Mouse (Mus musculus): ENCODE results near the gene Stau1. TPM values are rescaled to one million over a fixed set of nuclear protein-coding genes. Genes with fewer than 3 reads are reported as not detected.

Gene Stau1
- polyA plus RNA-seq, 1 experiment = 52.1 TPM

DNA sequence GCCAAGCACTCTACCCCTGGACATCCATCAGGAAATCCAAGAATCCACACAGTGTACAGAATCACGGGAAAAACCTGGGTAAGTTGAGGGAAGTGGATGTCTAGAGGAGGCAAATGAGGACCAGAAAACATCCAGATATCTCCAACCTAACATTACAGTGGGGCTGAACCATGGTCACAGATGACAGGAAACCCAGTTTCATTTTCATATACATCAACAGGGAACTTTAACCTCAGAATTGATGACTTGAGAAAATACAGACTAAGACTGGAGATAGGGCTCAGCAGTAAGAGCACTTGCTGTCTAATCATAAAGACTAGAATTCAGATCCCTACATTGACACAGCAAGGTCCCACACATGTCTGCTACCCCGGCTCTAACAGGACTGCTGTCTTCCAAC is 31.3 kb downstream of the Stau1 start:
- no peaks in the 10 kb centered on the region; the same call in none of the 2 replicates for H3K4me1 ChIP-seq (ENCODE audit: control insufficient read depth, insufficient read depth, low read length)
- H3K27ac ChIP-seq (ENCODE audit: insufficient read depth, low read length) = no peak overlapping the region
- no peak overlapping the region for H3K4me3 ChIP-seq (ENCODE audit: insufficient read depth, low read length)
- TF ChIP-seq CTCF (IDR thresholded peaks at IDR 0.05; ENCODE audit: extremely low read depth, insufficient read depth, low read length) = no peak
- no peak for TF ChIP-seq POLR2A (IDR thresholded peaks at IDR 0.05; ENCODE audit: extremely low read depth, insufficient read depth, low read length)

DNA sequence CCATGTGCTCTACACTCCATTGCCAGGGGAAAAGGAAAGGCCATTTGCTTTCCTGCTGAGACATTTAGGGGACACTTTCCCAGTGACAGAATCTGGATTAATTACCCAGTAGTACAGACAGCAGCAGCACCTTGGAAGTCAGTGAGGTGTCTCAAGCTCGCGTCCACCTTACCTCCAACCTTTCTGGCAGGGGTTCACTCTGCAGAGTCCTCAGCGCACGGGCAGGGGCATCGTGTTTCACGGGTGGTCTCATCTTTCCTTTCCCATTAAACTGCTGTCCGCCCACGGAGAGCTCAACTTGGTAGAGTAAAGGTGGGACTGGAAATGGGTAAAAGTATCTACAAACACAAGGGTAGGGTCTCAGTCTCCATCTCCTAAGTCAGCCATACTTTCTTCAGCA is 32.8 kb downstream of the Stau1 start:
- TF ChIP-seq CTCF (IDR thresholded peaks at IDR 0.05; ENCODE audit: extremely low read depth, insufficient read depth, low read length) = no peak
- TF ChIP-seq POLR2A (IDR thresholded peaks at IDR 0.05; ENCODE audit: extremely low read depth, insufficient read depth, low read length) = no peak
- Histone ChIP-seq H3K4me1 (ENCODE audit: control insufficient read depth, insufficient read depth, low read length) (no peaks in the 10 kb centered on the region; the same call in 1 of the 2 replicates), H3K27ac (ENCODE audit: insufficient read depth, low read length) (no peak overlapping the region), H3K4me3 (ENCODE audit: insufficient read depth, low read length) (no peak overlapping the region)

DNA sequence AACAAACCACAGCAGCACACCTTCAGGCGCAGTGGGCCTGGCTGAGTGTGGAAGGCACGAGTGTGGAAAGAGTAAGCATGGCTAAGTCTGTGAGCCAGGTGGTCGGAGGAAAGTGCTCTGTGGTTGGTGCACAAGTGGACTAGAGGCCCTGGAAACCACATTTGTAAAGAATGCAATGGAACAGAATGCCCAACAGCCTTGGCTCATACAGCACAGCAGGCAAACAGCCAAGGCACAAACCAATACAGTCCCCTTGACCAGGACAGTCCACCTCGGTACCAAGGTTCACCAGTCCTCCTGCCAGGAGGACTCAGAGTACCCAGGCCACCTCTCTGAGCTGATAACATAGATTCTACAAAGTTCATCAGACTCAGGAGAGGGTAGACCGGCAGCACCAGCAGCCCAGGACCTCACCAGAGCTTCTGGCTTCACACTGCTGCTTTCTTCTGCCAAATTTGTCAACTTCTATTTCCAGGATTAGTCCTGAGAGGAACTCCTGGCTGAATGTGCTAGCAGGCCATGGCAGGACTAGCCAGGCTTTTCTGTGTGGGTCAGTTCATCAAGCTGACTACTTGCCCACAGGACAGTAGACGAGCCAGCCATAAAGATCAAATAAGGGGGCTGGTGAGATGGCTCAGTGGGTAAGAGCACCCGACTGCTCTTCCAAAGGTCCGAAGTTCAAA is 35.3 kb downstream of the Stau1 start:
- H3K27ac ChIP-seq (ENCODE audit: insufficient read depth, low read length) = no peak overlapping the region
- no peak overlapping the region for H3K4me3 ChIP-seq (ENCODE audit: insufficient read depth, low read length)
- TF ChIP-seq CTCF (IDR thresholded peaks at IDR 0.05; ENCODE audit: extremely low read depth, insufficient read depth, low read length) (no peak), POLR2A (IDR thresholded peaks at IDR 0.05; ENCODE audit: extremely low read depth, insufficient read depth, low read length) (no peak)
- H3K4me1 ChIP-seq (ENCODE audit: control insufficient read depth, insufficient read depth, low read length) = peaks cover 5% of the 10 kb centered on the region

DNA sequence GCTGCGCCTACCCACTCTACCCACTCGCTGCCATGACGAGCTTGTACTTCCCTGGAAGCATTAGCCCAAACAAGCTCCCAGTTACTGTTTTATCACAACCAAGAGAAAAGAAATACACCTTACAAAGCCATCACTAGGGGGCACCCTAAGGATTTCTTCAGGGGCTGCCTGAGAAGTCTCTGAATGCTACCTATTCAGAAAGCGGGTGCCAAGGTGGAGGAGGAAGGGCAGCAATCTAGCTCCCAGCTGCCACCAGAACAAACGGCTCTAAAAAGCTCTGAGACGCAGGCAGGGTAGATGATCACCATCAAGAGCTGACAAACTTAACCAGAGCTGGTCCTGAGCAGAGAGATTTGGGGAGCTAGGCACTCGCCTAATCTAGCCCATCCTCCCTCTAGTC is 39.3 kb downstream of the Stau1 start:
- TF ChIP-seq CTCF (IDR thresholded peaks at IDR 0.05; ENCODE audit: extremely low read depth, insufficient read depth, low read length) = peak; percentile 55; the same call in 1 of the 2 replicates
- no peak for TF ChIP-seq POLR2A (IDR thresholded peaks at IDR 0.05; ENCODE audit: extremely low read depth, insufficient read depth, low read length)
- Histone ChIP-seq H3K4me3 (ENCODE audit: insufficient read depth, low read length) (no peak overlapping the region), H3K27ac (ENCODE audit: insufficient read depth, low read length) (no peak overlapping the region), H3K4me1 (ENCODE audit: control insufficient read depth, insufficient read depth, low read length) (peaks cover 5% of the 10 kb centered on the region; the same call in 1 of the 2 replicates)

DNA sequence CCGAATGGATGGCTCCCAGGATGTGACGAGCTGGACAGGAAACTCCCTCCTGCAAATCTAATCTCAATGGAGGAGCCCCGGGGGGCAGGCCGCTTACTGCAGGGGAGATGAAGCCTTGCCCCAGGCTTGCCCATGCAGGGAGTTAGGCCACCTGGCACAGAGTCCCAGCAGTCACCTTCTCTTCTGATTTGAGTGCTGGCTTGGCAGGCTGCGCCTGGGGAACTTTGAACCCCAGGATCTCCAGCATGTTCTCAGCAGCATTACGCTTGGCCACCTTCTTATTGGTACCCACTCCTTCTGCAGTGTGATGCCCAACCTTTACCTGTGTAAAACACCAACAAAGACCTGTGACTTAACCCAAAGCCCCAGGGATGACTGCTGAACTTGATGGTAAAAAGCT is 43.9 kb downstream of the Stau1 start:
- TF ChIP-seq POLR2A (IDR thresholded peaks at IDR 0.05; ENCODE audit: extremely low read depth, insufficient read depth, low read length) = no peak
- TF ChIP-seq CTCF (IDR thresholded peaks at IDR 0.05; ENCODE audit: extremely low read depth, insufficient read depth, low read length) = no peak
- Histone ChIP-seq H3K27ac (ENCODE audit: insufficient read depth, low read length) (no peak overlapping the region), H3K4me1 (ENCODE audit: control insufficient read depth, insufficient read depth, low read length) (peaks cover 3% of the 10 kb centered on the region; the same call in 1 of the 2 replicates), H3K4me3 (ENCODE audit: insufficient read depth, low read length) (no peak overlapping the region)

DNA sequence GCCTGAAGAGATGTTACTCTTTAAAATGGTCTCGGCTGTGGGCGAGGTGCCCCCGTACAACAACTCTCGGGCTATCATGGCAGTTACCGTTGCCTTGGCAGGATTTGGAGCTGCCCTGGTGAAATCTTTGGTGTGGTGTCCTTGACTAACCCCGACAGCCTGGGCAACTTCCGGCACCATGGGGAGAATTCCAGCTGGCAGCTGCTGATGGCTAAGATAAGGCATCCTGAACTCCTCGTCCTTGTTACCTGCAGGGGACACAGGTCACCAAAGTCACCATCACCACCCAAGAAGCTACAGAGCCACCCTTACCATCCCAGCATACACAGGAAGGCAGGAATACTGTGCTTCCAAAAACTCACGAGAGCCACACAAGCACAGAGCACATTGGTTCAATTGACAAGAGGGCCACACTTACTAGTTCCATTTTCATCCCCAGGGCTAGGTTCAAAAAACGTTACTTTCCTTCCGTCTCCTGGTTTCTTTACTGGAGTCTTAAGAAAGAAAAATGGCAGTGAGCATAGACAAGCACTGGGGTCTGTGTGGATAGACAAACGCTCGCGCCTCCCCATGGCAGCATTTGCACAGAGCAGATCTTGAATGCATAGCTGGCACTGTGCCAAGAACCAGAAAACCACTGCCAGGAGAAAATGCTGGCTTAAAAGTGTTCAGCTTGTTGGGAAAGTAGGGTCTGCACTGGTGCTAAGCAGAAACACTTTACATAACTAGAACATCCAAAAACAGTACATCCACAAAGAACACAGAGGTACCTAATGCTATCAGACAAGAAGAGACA is 45.0 kb downstream of the Stau1 start:
- no peak overlapping the region for H3K4me3 ChIP-seq (ENCODE audit: insufficient read depth, low read length)
- TF ChIP-seq CTCF (IDR thresholded peaks at IDR 0.05; ENCODE audit: extremely low read depth, insufficient read depth, low read length) = no peak
- TF ChIP-seq POLR2A (IDR thresholded peaks at IDR 0.05; ENCODE audit: extremely low read depth, insufficient read depth, low read length) = no peak
- no peaks in the 10 kb centered on the region for H3K4me1 ChIP-seq (ENCODE audit: control insufficient read depth, insufficient read depth, low read length)
- no peak overlapping the region for H3K27ac ChIP-seq (ENCODE audit: insufficient read depth, low read length)

DNA sequence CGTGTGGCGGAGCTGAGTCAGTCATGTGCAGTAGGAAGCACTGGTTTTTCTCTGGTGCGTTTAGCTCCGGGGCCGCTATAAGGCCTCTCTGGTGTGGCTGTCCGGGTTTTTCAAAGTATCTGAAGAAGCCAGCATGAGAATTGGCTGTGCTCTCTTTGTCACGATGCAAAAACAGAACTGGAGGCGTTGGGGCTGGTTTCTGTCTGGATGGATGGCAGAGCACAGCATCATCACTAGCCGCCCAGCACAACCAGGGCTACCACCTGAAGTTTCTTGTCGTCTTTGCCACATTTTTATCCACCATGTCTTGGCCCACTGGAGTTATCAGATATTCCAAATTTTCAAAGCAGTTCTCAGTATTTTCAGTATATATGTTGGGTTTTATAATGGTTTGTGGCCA is 47.2 kb downstream of the Stau1 start:
- no peak for TF ChIP-seq CTCF (IDR thresholded peaks at IDR 0.05; ENCODE audit: extremely low read depth, insufficient read depth, low read length)
- no peak for TF ChIP-seq POLR2A (IDR thresholded peaks at IDR 0.05; ENCODE audit: extremely low read depth, insufficient read depth, low read length)

DNA sequence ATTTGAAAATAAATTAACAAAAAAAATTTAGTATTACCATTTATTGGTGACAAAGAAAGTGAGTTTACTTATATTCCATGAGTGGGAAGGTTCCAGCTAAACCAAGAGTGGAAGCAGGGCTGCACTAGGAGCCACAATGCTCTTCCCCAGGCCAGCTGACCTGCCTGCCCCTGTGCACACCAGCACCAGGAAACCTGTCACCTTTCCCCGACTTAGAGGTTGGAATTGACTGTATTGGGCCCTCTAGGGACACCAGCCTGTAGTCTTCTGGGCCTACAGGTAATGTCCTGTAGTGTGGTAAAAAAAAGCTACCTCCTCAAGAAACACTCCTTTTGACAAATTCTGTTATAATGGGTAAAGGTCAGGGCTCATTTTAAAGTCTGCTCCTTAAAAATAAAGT is 47.9 kb downstream of the Stau1 start:
- Histone ChIP-seq H3K27ac (ENCODE audit: insufficient read depth, low read length) (no peak overlapping the region), H3K4me1 (ENCODE audit: control insufficient read depth, insufficient read depth, low read length) (no peaks in the 10 kb centered on the region), H3K4me3 (ENCODE audit: insufficient read depth, low read length) (no peak overlapping the region)
- TF ChIP-seq POLR2A (IDR thresholded peaks at IDR 0.05; ENCODE audit: extremely low read depth, insufficient read depth, low read length) = no peak

More for the DNA sequence above, 47.2 kb downstream of the Stau1 start:
- H3K27ac ChIP-seq (ENCODE audit: insufficient read depth, low read length) = no peak overlapping the region
- H3K4me1 ChIP-seq (ENCODE audit: control insufficient read depth, insufficient read depth, low read length) = no peaks in the 10 kb centered on the region
- no peak overlapping the region for H3K4me3 ChIP-seq (ENCODE audit: insufficient read depth, low read length)

DNA sequence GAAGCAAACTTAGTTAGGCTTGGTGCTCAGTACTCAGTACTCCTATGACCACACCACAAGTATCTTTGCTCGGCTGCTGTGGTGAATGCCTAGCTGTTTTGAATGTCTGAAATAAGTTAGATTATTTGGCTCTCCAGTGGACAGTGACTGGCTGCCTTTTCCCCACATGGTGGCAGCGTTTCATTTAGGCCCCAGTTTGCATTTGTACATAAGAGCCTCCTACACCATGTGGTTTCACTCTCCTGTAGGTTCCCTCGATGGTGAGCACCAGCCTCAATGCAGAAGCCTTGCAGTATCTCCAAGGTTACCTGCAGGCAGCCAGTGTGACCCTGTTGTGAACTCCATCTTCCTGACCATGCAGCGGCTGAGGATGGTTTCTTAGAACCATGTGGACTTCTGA is 50.6 kb downstream of the Stau1 start:
- Histone ChIP-seq H3K4me1 (ENCODE audit: control insufficient read depth, insufficient read depth, low read length) (no peaks in the 10 kb centered on the region), H3K4me3 (ENCODE audit: insufficient read depth, low read length) (no peak overlapping the region), H3K27ac (ENCODE audit: insufficient read depth, low read length) (no peak overlapping the region)
- TF ChIP-seq CTCF (IDR thresholded peaks at IDR 0.05; ENCODE audit: extremely low read depth, insufficient read depth, low read length) = no peak
- no peak for TF ChIP-seq POLR2A (IDR thresholded peaks at IDR 0.05; ENCODE audit: extremely low read depth, insufficient read depth, low read length)

DNA sequence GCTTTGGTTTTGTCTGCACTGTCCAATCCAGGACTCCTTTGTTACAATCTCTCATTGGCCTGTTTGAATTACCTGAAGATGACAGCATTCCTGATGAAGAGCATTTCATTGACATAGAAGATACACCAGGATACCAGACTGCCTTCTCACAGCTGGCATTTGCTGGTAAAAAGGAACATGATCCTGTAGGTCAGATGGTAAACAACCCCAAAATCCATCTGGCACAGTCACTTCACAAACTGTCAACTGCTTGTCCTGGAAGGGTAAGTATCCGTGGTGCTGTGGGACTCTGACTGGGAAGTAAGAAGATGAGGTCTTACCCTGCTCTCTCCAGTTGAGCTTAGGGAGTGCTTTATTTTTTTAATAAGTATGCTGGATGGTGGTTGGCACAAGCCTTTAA is 51.8 kb downstream of the Stau1 start:
- Histone ChIP-seq H3K4me1 (ENCODE audit: control insufficient read depth, insufficient read depth, low read length) (no peaks in the 10 kb centered on the region), H3K4me3 (ENCODE audit: insufficient read depth, low read length) (no peak overlapping the region), H3K27ac (ENCODE audit: insufficient read depth, low read length) (no peak overlapping the region)
- TF ChIP-seq POLR2A (IDR thresholded peaks at IDR 0.05; ENCODE audit: extremely low read depth, insufficient read depth, low read length) (no peak), CTCF (IDR thresholded peaks at IDR 0.05; ENCODE audit: extremely low read depth, insufficient read depth, low read length) (no peak)

Data from cortical plate, adult 2 months (tissue).